Mouse (Mus musculus): ENCODE data around the gene Rab9. TPM values are rescaled to one million over a fixed set of nuclear protein-coding genes. Genes with fewer than 3 reads are reported as not detected.
"Not testable (repeated sequence)": the region's sequence is repeated elsewhere in the genome, so short reads cannot be mapped to it uniquely, and the experiment has no call there.

Gene Rab9
- polyA plus RNA-seq (2016; fragmentation: Nextera tagmentation; extraction: Ambion mirVana): 39.9 and 42.7 TPM in 2 replicates

GRCm38 (mm10) chrX:166479365-166479983 is at the start of gene Rab9:
Gene Rab9 (minus strand): TSS chrX:166479867.
- Histone ChIP-seq H3K4me1 (no peaks in the 10 kb centered on the region), H3K27ac (peak within 1 kb of the TSS; percentile 90), H3K9me3 (replicated peaks) (no peaks in the 10 kb centered on the region), H3K36me3 (peaks cover 17% of the 10 kb centered on the region), H3K27me3 (ENCODE audit: low read depth, poor library complexity, severe bottlenecking) (peaks cover 86% of the 10 kb centered on the region), H3K4me3 (peak within 1 kb of the TSS; percentile 63)
- peak; percentile 90 for DNase-seq (ENCODE audit: low spot score)
- WGBS: 11% methylated on average over 36 of the region's 41 CpGs

GRCm38 (mm10) chrX:166528126-166528525 is 48.5 kb upstream of the Rab9 start:
- Histone ChIP-seq H3K36me3 (no peaks in the 10 kb centered on the region), H3K27me3 (ENCODE audit: low read depth, poor library complexity, severe bottlenecking) (peaks cover 84% of the 10 kb centered on the region), H3K4me1 (no peaks in the 10 kb centered on the region), H3K4me3 (no peak overlapping the region), H3K27ac (no peak overlapping the region), H3K9me3 (replicated peaks) (no peaks in the 10 kb centered on the region)
- DNase-seq (ENCODE audit: low spot score): no peak
- 84% methylated on average over 3 of the region's 3 CpGs for WGBS

GRCm38 (mm10) chrX:166525637-166526315 is 46.1 kb upstream of the Rab9 start:
- H3K4me3 ChIP-seq: no peak overlapping the region
- no peaks in the 10 kb centered on the region for H3K9me3 ChIP-seq (replicated peaks)
- no peaks in the 10 kb centered on the region for H3K4me1 ChIP-seq
- DNase-seq (ENCODE audit: low spot score): no peak
- no peak overlapping the region for H3K27ac ChIP-seq
- no peaks in the 10 kb centered on the region for H3K36me3 ChIP-seq
- peaks cover 80% of the 10 kb centered on the region for H3K27me3 ChIP-seq (ENCODE audit: low read depth, poor library complexity, severe bottlenecking)
- 98% methylated on average over 2 of the region's 2 CpGs for WGBS

- no peaks in the 10 kb centered on the region for H3K9me3 ChIP-seq (replicated peaks)
- no peak overlapping the region for H3K27ac ChIP-seq
- WGBS: 83% methylated on average over 5 of the region's 5 CpGs
- H3K36me3 ChIP-seq: no peaks in the 10 kb centered on the region
- DNase-seq (ENCODE audit: low spot score): no peak
- H3K4me3 ChIP-seq: no peak overlapping the region
- H3K27me3 ChIP-seq (ENCODE audit: low read depth, poor library complexity, severe bottlenecking): peaks cover 84% of the 10 kb centered on the region
- no peaks in the 10 kb centered on the region for H3K4me1 ChIP-seq
Observed at GRCm38 (mm10) chrX:166520782-166521181, 41.1 kb upstream of the Rab9 start.

DNA sequence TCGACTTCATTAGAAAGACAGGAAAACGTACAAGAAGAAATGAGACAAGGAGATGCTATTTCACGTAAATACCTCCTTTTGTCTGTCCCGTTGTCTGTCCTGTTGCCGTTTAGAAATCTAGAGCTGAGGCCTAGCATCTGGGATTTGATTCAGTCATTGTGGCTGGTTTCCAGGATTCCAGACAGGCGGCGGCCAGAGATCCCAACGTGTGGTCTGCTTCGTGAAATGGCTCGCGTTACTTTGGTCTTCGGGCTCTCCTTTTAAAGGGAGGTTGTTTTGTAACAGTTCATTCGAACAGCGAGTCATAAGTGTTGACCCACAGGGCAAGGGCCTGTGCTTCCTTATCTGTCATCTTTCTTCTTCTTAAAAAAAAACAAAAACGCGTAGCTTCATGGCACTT is 38.7 kb upstream of the Rab9 start, which contains the start of gene Tceanc:
TSS of gene Tceanc (minus strand) at position 223 of the 400 bp plus-strand sequence.
- no peak within 1 kb of the TSS for H3K4me3 ChIP-seq
- H3K27ac ChIP-seq: no peak within 1 kb of the TSS
- H3K9me3 ChIP-seq (replicated peaks): no peaks in the 10 kb centered on the region
- H3K36me3 ChIP-seq: no peaks in the 10 kb centered on the region
- no peak for DNase-seq (ENCODE audit: low spot score)
- H3K27me3 ChIP-seq (ENCODE audit: low read depth, poor library complexity, severe bottlenecking): peaks cover 89% of the 10 kb centered on the region
- peaks cover 4% of the 10 kb centered on the region; the same call in 1 of the 2 replicates for H3K4me1 ChIP-seq
- 82% methylated on average over 16 of the region's 16 CpGs for WGBS

DNA sequence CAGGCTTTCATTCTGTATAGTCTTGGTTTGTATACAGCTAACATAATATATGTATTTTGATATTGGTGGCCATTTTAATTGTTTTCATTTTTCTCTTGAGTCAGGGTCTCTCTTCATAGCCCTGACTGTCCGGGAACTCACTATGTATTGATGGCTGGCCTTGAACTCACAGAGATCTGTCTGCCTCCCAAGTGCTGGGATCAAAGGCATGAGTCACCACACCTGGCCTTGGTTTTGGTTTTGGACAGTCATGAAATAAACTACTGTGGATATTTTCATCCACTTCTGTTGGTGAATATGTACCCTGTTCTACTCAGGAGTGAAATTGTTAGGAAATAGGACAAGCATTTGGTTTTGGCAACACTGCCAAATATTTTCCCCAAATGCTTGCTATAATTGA is 37.0 kb upstream of the Rab9 start:
- no peak for DNase-seq (ENCODE audit: low spot score)

GRCm38 (mm10) chrX:166515923-166516322 is 36.3 kb upstream of the Rab9 start:
- H3K4me3 ChIP-seq: no peak overlapping the region
- no peak overlapping the region for H3K27ac ChIP-seq
- peaks cover 4% of the 10 kb centered on the region; the same call in 1 of the 2 replicates for H3K4me1 ChIP-seq
- no peak for DNase-seq (ENCODE audit: low spot score)
- H3K9me3 ChIP-seq (replicated peaks): no peaks in the 10 kb centered on the region
- H3K36me3 ChIP-seq: no peaks in the 10 kb centered on the region
- WGBS: 94% methylated on average over 3 of the region's 3 CpGs
- H3K27me3 ChIP-seq (ENCODE audit: low read depth, poor library complexity, severe bottlenecking): peaks cover 87% of the 10 kb centered on the region

More for the DNA sequence above, 37.0 kb upstream of the Rab9 start:
- no peak overlapping the region for H3K4me3 ChIP-seq
- H3K27me3 ChIP-seq (ENCODE audit: low read depth, poor library complexity, severe bottlenecking): peaks cover 84% of the 10 kb centered on the region
- H3K27ac ChIP-seq: no peak overlapping the region
- 88% methylated on average over 1 of the region's 1 CpGs for WGBS
- no peaks in the 10 kb centered on the region for H3K9me3 ChIP-seq (replicated peaks)
- H3K36me3 ChIP-seq: no peaks in the 10 kb centered on the region
- peaks cover 4% of the 10 kb centered on the region; the same call in 1 of the 2 replicates for H3K4me1 ChIP-seq

DNA sequence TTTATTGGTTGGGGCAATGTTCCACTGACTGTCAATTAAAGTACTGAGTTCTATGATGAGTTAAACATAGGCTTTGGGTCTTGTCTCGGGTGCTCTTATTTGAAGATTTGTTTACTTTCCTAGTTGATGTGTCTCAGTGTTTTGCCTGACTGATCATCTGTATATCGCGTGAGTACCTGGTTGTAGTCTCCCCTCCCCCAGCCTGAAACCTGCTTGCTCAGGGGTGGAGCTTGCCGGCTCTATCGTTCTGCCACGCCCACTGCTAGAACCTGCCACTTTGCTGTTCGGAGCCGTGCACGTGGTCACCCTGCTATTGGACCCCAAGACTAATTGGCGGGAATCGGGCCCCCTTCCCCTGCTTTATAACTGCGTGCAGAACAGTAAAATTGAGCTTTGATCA is 34.4 kb upstream of the Rab9 start:
- H3K27ac ChIP-seq; H3K9me3 ChIP-seq (replicated peaks); H3K4me1 ChIP-seq; H3K4me3 ChIP-seq; H3K36me3 ChIP-seq: not testable (repeated sequence)
- H3K27me3 ChIP-seq (ENCODE audit: low read depth, poor library complexity, severe bottlenecking): peaks cover 85% of the 10 kb centered on the region
- 25% methylated on average over 12 of the region's 12 CpGs for WGBS
- peak; percentile 47 for DNase-seq (ENCODE audit: low spot score)

DNA sequence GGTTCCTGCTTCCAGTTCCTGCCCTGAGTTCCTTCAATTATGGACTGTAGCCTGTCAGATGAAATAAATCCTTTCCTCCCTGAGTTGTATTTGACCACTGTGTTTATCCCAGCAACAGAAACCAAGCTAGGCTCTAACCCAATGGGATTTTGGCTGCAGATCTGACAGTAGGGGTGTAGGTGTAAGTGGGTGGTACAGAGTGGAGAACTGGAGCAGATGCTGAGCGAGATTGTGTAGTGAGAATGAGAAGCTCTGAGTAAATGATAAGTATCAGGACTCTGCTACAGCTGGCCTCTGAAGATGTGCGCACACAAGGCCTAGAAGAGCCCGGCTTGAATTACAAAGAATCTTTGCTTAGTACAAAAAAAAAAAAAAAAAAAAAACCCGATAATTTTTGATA is 32.4 kb upstream of the Rab9 start:
- no peak overlapping the region for H3K4me3 ChIP-seq
- no peak overlapping the region for H3K27ac ChIP-seq
- H3K36me3 ChIP-seq: no peaks in the 10 kb centered on the region
- DNase-seq (ENCODE audit: low spot score): no peak
- peaks cover 9% of the 10 kb centered on the region; the same call in 1 of the 2 replicates for H3K4me1 ChIP-seq
- 97% methylated on average over 4 of the region's 4 CpGs for WGBS
- H3K27me3 ChIP-seq (ENCODE audit: low read depth, poor library complexity, severe bottlenecking): peaks cover 82% of the 10 kb centered on the region
- H3K9me3 ChIP-seq (replicated peaks): no peaks in the 10 kb centered on the region

GRCm38 (mm10) chrX:166511107-166511506 is 31.4 kb upstream of the Rab9 start:
- no peaks in the 10 kb centered on the region for H3K36me3 ChIP-seq
- H3K4me3 ChIP-seq: no peak overlapping the region
- H3K27ac ChIP-seq: 0 out of 2 replicates have a peak overlapping the region, but pooled peaks have one; percentile 97
- no peaks in the 10 kb centered on the region for H3K9me3 ChIP-seq (replicated peaks)
- H3K4me1 ChIP-seq: peaks cover 9% of the 10 kb centered on the region; the same call in 1 of the 2 replicates
- peaks cover 72% of the 10 kb centered on the region for H3K27me3 ChIP-seq (ENCODE audit: low read depth, poor library complexity, severe bottlenecking)
- no peak for DNase-seq (ENCODE audit: low spot score)

DNA sequence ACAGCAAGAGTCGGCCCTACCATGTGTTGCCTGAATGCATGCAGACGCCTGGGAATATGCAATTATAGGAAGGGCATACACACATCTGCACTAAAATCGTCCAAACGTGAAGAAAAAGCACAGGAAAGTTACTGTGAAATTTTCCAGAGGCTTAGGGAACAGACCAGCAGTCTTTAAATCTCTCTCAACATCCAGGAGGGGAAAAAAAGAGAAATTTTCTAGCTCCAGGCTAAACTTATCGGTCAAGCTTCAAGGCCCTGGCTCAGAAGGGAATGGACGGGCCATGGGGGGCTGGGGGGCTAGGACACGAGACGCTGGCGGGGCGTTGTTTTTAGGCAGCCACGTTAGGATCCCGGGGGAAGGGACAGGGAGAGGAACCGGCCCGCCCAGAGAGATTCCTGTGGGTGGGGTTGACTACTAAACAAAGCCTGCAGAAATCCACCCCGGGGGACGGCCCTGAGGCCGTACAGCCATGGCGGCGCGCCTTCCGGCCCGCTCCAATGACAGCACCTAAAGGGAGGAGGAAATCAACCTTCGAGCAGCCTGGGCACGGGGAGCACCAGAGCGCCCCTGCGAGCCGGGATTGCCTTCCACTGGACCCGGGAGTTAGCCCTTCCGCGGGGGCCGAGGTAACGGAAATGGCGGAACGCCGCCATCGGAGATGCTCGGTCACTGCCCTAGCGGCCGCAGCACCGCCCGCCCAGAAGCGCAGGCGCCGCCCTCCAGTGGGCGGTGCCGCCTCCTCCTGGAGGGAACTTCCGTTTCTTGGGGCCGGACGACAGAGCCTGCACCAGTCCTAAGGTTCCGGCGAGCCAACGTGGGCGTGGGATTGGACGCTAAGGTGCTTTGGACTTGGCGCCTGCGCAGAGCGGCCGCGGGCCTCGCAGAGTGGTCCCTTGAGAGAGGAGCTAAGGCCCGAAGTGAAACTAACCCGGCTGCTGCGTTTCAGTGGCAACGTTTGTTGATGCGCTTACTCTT is 30.4 kb upstream of the Rab9 start:
- Histone ChIP-seq H3K4me1 (peaks cover 9% of the 10 kb centered on the region; the same call in 1 of the 2 replicates), H3K9me3 (replicated peaks) (no peaks in the 10 kb centered on the region), H3K27me3 (ENCODE audit: low read depth, poor library complexity, severe bottlenecking) (peaks cover 61% of the 10 kb centered on the region), H3K4me3 (peak overlapping the region; percentile 61), H3K27ac (peak overlapping the region; percentile 97), H3K36me3 (no peaks in the 10 kb centered on the region)
- DNase-seq (ENCODE audit: low spot score): peak; percentile 89
- WGBS: 17% methylated on average over 65 of the region's 65 CpGs

- no peak for DNase-seq (ENCODE audit: low spot score)
- Histone ChIP-seq H3K27me3 (ENCODE audit: low read depth, poor library complexity, severe bottlenecking) (peaks cover 64% of the 10 kb centered on the region), H3K27ac (no peak overlapping the region), H3K4me3 (no peak overlapping the region), H3K4me1 (peaks cover 6% of the 10 kb centered on the region; the same call in 1 of the 2 replicates), H3K36me3 (peaks cover 8% of the 10 kb centered on the region; the same call in 1 of the 2 replicates), H3K9me3 (replicated peaks) (no peaks in the 10 kb centered on the region)
- WGBS: 81% methylated on average over 2 of the region's 2 CpGs
Observed at GRCm38 (mm10) chrX:166504421-166504820, 24.8 kb upstream of the Rab9 start.

All from limb, embryonic 10.5 days (tissue).